Mouse (Mus musculus): ENCODE data around the gene Tubgcp6. TPM values are rescaled to one million over a fixed set of nuclear protein-coding genes. Genes with fewer than 3 reads are reported as not detected.

Tubgcp6 gene
- polyA plus RNA-seq, 1 experiment from 2014 or later = 14.7 TPM

DNA sequence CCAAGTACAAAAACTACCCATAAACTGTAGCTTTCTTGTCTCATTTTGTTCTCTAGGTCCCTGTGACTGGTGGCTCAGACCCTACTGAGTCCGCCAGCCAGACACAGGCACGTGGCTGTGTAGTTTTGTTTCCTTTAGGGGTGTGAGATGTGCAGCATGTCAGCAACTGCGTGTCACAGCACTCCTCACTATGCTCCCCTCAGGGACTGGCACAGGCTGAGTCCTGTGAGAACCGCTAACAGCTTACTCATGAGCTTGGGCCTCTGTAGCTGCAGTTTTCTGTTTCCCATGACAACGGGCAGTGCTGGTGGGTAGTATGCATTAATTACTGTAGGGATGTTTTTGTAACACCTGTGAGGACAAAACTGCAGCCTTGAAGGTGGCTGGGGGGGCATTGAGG lies 30.7 kb downstream of the Tubgcp6 start:
- H3K36me3 ChIP-seq (ENCODE audit: insufficient read depth, low read length) = peaks cover 49% of the 10 kb centered on the region

DNA sequence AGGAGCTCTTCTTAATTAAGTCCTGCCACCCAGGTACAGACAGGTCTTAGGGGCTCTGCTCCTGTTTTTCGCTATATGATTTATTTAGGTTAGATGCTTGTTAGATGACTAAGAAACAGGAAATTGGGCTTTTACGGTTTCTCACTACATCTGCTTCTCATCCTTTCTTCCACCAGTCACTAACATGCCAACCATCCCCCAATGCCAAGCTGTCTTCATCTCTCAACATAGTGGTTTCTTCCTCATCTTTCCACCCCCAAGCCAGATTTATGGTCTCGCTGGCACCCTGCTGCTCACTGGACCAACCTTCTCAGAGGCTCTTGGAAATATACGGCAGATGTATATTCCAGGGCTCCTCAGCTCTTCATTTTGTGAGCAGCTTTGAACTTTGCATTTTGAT lies 32.2 kb downstream of the Tubgcp6 start:
- no peaks in the 10 kb centered on the region for H3K27me3 ChIP-seq (ENCODE audit: insufficient read depth, low read length)
- H3K4me3 ChIP-seq (ENCODE audit: low read length) = no peak overlapping the region
- no peaks in the 10 kb centered on the region for H3K9me3 ChIP-seq (ENCODE audit: low read length)
- ATAC-seq (ENCODE audit: low FRiP score, low TSS enrichment) = no peak
- no peak overlapping the region for H3K9ac ChIP-seq (replicated peaks; ENCODE audit: low read length)
- no peak overlapping the region for H3K27ac ChIP-seq (ENCODE audit: low read length)
- peaks cover 19% of the 10 kb centered on the region for H3K4me1 ChIP-seq (ENCODE audit: insufficient read depth, low read length)
- H3K4me2 ChIP-seq (replicated peaks; ENCODE audit: low read depth, low read length) = no peak overlapping the region
- WGBS = 84% methylated on average over 4 of the region's 4 CpGs
- H3K36me3 ChIP-seq (ENCODE audit: insufficient read depth, low read length) = peaks cover 36% of the 10 kb centered on the region

More for the DNA sequence above, 30.7 kb downstream of the Tubgcp6 start:
- Histone ChIP-seq H3K27me3 (ENCODE audit: insufficient read depth, low read length) (no peaks in the 10 kb centered on the region), H3K27ac (ENCODE audit: low read length) (no peak overlapping the region), H3K4me3 (ENCODE audit: low read length) (no peak overlapping the region), H3K4me2 (replicated peaks; ENCODE audit: low read depth, low read length) (no peak overlapping the region), H3K4me1 (ENCODE audit: insufficient read depth, low read length) (peaks cover 19% of the 10 kb centered on the region), H3K9me3 (ENCODE audit: low read length) (no peaks in the 10 kb centered on the region), H3K9ac (replicated peaks; ENCODE audit: low read length) (no peak overlapping the region)
- WGBS = 82% methylated on average over 5 of the region's 5 CpGs
- no peak for ATAC-seq (ENCODE audit: low FRiP score, low TSS enrichment)

DNA sequence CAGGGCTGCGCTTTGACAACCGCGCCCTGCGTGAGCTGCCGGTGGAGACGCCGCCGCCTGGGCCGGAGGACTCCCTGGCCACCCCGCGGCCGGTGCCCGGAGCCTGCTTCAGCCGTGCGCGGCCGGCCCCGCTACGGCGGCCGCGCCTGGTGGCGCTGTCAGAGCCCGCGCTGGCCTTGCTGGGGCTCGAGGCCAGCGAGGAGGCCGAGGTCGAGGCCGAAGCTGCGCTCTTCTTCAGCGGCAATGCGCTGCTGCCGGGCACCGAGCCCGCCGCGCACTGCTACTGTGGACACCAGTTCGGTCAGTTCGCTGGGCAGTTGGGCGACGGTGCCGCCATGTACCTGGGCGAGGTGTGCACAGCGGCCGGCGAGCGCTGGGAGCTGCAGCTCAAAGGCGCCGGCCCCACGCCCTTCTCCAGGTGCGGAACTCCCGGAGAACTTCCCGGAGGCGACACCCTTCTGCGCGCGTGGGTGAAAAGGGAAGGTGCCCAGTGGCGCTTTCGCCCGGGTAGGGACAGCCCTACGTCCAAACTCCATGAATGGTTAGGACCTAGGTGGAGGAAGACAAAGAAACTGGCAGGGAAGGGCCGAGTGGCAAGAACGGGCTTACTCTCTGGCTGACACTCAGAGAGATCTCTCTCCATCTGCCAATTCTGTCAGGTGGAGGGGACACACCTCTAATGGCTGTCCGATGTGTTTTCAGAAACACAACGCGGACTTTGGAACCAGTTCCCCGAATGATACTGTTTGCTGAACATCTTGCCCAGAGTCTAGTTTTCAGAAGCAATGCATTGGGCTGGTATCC lies 33.5 kb downstream of the Tubgcp6 start:
- peak overlapping the region; percentile 78 for H3K4me3 ChIP-seq (ENCODE audit: low read length)
- H3K9me3 ChIP-seq (ENCODE audit: low read length) = no peaks in the 10 kb centered on the region
- H3K9ac ChIP-seq (replicated peaks; ENCODE audit: low read length) = peak overlapping the region; percentile 92
- peak; percentile 66 for ATAC-seq (ENCODE audit: low FRiP score, low TSS enrichment)
- peaks cover 19% of the 10 kb centered on the region for H3K4me1 ChIP-seq (ENCODE audit: insufficient read depth, low read length)
- H3K36me3 ChIP-seq (ENCODE audit: insufficient read depth, low read length) = peaks cover 36% of the 10 kb centered on the region
- WGBS = 3% methylated on average over 61 of the region's 68 CpGs
- peak overlapping the region; percentile 87 for H3K27ac ChIP-seq (ENCODE audit: low read length)
- H3K27me3 ChIP-seq (ENCODE audit: insufficient read depth, low read length) = no peaks in the 10 kb centered on the region
- H3K4me2 ChIP-seq (replicated peaks; ENCODE audit: low read depth, low read length) = peak overlapping the region; percentile 97

DNA sequence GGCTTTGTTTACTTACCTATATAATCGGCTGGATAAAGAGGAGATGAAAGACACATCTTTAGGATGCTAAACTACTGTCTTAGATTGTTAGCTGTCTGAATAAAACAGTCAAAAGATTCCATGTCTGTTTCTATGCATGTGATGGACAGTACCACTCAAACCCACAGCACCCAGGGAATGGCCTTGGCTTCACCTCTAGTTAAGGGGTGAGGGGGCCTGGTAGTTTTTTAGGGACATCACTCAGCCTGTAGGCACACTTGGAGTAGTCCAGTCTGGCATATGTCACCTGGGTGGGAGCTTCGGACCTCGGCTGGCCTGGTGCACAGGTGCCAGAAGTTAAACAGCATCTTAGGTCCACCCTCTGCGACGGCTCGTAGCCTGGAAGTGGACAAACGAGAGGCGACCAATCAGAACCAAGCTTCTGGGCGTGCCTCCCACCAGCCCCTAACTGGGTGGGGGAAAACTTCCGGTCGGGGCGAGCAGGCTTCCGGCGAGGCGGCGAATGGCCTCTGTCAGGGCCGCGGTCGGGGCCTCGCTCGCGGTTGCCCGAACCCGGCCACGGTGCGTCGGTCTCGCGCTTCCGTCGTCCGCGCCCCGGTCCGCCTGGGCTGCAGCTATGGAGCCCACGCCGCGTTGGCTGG lies 34.2 kb downstream of the Tubgcp6 start, which contains the start of gene Selenoo:
TSS of gene Selenoo (plus strand) at position 478 of the 641 bp plus-strand sequence.
- ATAC-seq (ENCODE audit: low FRiP score, low TSS enrichment) = peak; percentile 95
- peak within 1 kb of the TSS; percentile 97 for H3K4me2 ChIP-seq (replicated peaks; ENCODE audit: low read depth, low read length)
- peak within 1 kb of the TSS; percentile 87 for H3K27ac ChIP-seq (ENCODE audit: low read length)
- H3K4me3 ChIP-seq (ENCODE audit: low read length) = peak within 1 kb of the TSS; percentile 78
- H3K27me3 ChIP-seq (ENCODE audit: insufficient read depth, low read length) = no peaks in the 10 kb centered on the region
- 2% methylated on average over 32 of the region's 38 CpGs for WGBS
- peaks cover 19% of the 10 kb centered on the region for H3K4me1 ChIP-seq (ENCODE audit: insufficient read depth, low read length)
- peaks cover 35% of the 10 kb centered on the region for H3K36me3 ChIP-seq (ENCODE audit: insufficient read depth, low read length)
- peak within 1 kb of the TSS; percentile 92 for H3K9ac ChIP-seq (replicated peaks; ENCODE audit: low read length)
- H3K9me3 ChIP-seq (ENCODE audit: low read length) = no peaks in the 10 kb centered on the region

DNA sequence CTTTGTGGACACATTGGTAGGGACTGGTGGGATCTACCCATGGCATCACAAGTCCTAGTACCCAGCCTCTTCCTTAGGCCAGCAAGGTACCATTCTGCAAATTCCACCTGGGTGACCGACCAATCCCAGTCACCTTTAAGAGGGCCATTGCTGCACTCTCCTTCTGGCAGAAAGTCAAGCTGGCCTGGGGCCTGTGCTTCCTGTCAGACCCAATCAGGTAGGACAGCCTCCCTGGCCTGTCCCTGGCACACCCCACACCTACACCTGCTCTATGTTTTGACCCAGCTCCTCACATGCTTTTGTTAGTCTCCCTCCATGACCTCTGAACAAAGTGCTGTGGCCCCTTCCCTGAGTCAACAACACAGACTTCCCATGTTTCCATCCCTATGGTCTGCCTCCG lies 38.1 kb downstream of the Tubgcp6 start:
- H3K27ac ChIP-seq (ENCODE audit: low read length) = no peak overlapping the region
- H3K4me1 ChIP-seq (ENCODE audit: insufficient read depth, low read length) = peaks cover 9% of the 10 kb centered on the region
- no peaks in the 10 kb centered on the region for H3K27me3 ChIP-seq (ENCODE audit: insufficient read depth, low read length)
- H3K9ac ChIP-seq (replicated peaks; ENCODE audit: low read length) = no peak overlapping the region
- no peak overlapping the region for H3K4me3 ChIP-seq (ENCODE audit: low read length)
- no peak for ATAC-seq (ENCODE audit: low FRiP score, low TSS enrichment)
- H3K4me2 ChIP-seq (replicated peaks; ENCODE audit: low read depth, low read length) = no peak overlapping the region
- WGBS = 88% methylated on average over 2 of the region's 2 CpGs
- peaks cover 39% of the 10 kb centered on the region for H3K36me3 ChIP-seq (ENCODE audit: insufficient read depth, low read length)
- no peaks in the 10 kb centered on the region for H3K9me3 ChIP-seq (ENCODE audit: low read length)

DNA sequence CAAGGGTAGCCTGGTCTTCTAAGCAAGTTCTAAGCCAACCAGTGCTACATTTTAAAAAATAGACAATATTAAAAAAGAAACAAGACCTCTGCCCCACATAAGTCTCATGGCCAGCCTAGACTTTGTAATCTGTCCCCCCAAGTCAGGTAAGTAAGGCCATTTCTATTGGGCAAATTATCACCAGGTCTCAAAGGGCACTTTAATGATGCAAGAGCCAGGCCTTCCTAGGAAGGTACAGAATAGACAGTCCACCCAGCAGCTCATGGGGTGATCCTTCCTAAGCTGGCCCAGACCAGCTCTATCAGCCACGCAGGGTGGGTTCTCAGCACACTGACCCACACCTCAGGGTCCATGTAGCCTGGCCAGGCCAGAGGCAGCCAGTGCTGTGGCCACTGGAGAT lies 39.0 kb downstream of the Tubgcp6 start:
- Histone ChIP-seq H3K9ac (replicated peaks; ENCODE audit: low read length) (no peak overlapping the region), H3K4me1 (ENCODE audit: insufficient read depth, low read length) (peaks cover 5% of the 10 kb centered on the region; the same call in 1 of the 2 replicates), H3K27ac (ENCODE audit: low read length) (no peak overlapping the region), H3K27me3 (ENCODE audit: insufficient read depth, low read length) (no peaks in the 10 kb centered on the region), H3K9me3 (ENCODE audit: low read length) (no peaks in the 10 kb centered on the region), H3K4me3 (ENCODE audit: low read length) (no peak overlapping the region), H3K4me2 (replicated peaks; ENCODE audit: low read depth, low read length) (no peak overlapping the region), H3K36me3 (ENCODE audit: insufficient read depth, low read length) (peaks cover 39% of the 10 kb centered on the region)
- 93% methylated on average over 1 of the region's 1 CpGs for WGBS
- ATAC-seq (ENCODE audit: low FRiP score, low TSS enrichment) = no peak

DNA sequence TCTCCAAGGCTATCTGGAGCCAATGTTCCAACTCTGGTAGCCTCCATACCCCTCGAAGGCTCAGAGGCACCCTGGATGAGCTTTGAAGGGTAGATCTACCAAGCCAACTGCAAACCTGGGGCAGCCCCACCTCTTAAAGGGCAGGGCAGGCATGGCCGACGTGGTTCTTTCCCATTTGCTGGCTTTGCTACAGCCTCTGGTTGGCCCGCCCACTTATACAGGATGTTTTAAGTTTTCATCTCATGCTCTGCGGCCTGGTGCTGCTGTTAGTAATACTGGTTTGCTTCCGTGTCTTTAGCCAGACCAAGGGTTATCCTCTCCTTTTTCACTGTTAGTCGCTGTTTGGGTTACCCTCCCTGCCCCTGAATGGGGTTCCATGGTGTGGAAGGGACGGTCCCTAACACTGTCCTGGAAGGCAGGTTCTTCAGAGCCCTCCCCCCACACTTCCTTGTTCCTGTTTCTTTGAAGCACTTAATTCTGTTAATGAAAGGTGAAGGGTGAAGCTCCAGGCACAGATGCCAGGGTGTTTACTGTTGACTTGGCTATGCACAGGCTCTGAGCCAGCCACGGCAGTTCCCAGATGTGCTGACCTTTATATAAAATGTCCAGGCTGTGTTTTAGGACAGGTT lies 44.6 kb downstream of the Tubgcp6 start:
- peak overlapping the region; percentile 40 for H3K9ac ChIP-seq (replicated peaks; ENCODE audit: low read length)
- peaks cover 34% of the 10 kb centered on the region for H3K4me1 ChIP-seq (ENCODE audit: insufficient read depth, low read length)
- peak overlapping the region; percentile 26; the same call in 1 of the 2 replicates for H3K27ac ChIP-seq (ENCODE audit: low read length)
- H3K4me2 ChIP-seq (replicated peaks; ENCODE audit: low read depth, low read length) = peak overlapping the region; percentile 38
- 0 out of 2 replicates have a peak overlapping the region, but pooled peaks have one; percentile 11 for H3K4me3 ChIP-seq (ENCODE audit: low read length)
- no peaks in the 10 kb centered on the region for H3K9me3 ChIP-seq (ENCODE audit: low read length)
- WGBS = 55% methylated on average over 9 of the region's 9 CpGs
- H3K36me3 ChIP-seq (ENCODE audit: insufficient read depth, low read length) = peaks cover 15% of the 10 kb centered on the region
- no peaks in the 10 kb centered on the region for H3K27me3 ChIP-seq (ENCODE audit: insufficient read depth, low read length)
- ATAC-seq (ENCODE audit: low FRiP score, low TSS enrichment) = no peak

DNA sequence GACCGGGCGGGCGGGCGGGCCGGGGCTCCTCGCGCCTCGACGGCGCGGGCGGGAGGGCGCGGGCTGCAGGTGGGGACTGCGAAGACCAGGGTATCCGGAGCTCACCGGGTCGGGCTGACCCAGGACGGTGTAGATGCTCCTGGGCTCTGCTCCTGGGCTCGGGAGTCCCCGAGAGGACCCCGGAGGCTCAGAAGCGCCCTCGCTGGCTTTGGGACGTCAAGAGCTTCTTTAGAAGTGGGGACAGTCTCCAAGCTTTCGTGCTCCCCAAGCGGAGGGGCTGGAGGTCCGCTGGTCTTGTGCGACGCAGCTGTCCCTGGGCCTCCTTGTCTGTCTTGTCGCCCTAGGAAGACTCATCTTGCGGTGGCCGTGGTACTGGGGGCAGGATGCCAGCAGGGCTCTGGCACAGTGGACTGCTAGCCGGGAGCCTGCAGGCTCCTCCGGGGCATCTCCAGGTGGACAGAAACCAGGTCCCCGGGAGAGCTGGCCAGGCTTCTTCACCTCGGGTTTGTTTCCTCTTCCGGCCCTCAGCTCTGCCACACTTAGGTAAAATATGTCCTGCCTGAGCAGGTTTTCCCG lies 46.7 kb downstream of the Tubgcp6 start:
- H3K4me3 ChIP-seq (ENCODE audit: low read length) = peak overlapping the region; percentile 69
- peak overlapping the region; percentile 80 for H3K4me2 ChIP-seq (replicated peaks; ENCODE audit: low read depth, low read length)
- 0 out of 2 replicates have a peak, but pooled peaks cover 1% of the 10 kb centered on the region for H3K36me3 ChIP-seq (ENCODE audit: insufficient read depth, low read length)
- under 1% methylated on average over 26 of the region's 39 CpGs for WGBS
- peak overlapping the region; percentile 86 for H3K27ac ChIP-seq (ENCODE audit: low read length)
- no peaks in the 10 kb centered on the region for H3K9me3 ChIP-seq (ENCODE audit: low read length)
- peak; percentile 72 for ATAC-seq (ENCODE audit: low FRiP score, low TSS enrichment)
- no peaks in the 10 kb centered on the region for H3K27me3 ChIP-seq (ENCODE audit: insufficient read depth, low read length)
- peak overlapping the region; percentile 95 for H3K9ac ChIP-seq (replicated peaks; ENCODE audit: low read length)
- peaks cover 34% of the 10 kb centered on the region for H3K4me1 ChIP-seq (ENCODE audit: insufficient read depth, low read length)

DNA sequence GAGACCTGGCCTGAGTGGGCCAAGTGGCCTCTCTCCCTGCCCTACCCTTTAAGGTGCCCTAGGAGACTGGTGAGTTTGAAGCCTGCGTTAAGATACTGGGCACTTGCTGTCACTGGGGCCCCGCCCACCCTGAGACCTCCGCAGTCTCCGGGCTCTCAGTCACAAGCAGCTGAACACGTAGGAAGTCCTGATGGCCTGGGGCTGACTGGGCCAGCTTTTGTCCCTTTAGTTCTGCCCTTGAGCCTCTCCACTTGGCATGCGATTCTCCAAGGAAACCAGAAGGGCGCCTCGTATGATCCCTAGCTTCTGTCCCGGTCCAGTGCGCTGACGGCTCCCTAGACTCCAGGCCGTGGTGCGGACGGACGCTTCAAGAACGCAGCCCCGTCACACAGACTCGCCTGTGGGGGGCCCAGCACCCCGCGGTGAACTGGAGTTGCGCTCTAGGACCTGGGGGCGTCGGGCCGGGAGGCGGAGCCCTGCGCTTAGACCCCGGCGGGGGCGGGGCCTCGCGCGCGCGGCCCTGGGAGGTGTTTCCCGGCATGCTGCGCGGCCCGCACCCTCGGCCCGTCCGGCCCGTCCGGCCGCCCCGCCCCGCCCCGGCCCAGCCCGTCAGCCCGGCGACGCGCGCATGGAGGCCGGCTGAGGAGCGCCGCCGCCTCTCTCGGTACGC lies 47.3 kb downstream of the Tubgcp6 start:
- Histone ChIP-seq H3K9me3 (ENCODE audit: low read length) (no peaks in the 10 kb centered on the region), H3K4me1 (ENCODE audit: insufficient read depth, low read length) (peaks cover 34% of the 10 kb centered on the region), H3K9ac (replicated peaks; ENCODE audit: low read length) (peak overlapping the region; percentile 95), H3K4me3 (ENCODE audit: low read length) (peak overlapping the region; percentile 69), H3K27ac (ENCODE audit: low read length) (peak overlapping the region; percentile 91), H3K4me2 (replicated peaks; ENCODE audit: low read depth, low read length) (peak overlapping the region; percentile 80), H3K27me3 (ENCODE audit: insufficient read depth, low read length) (no peaks in the 10 kb centered on the region), H3K36me3 (ENCODE audit: insufficient read depth, low read length) (no peaks in the 10 kb centered on the region)
- peak; percentile 91 for ATAC-seq (ENCODE audit: low FRiP score, low TSS enrichment)
- WGBS = under 1% methylated on average over 38 of the region's 59 CpGs

All from kidney, embryonic 16.5 days (tissue).